Mouse (Mus musculus) liver, embryonic 14.5 days (tissue): ENCODE data around the gene Gm28051. TPM values are rescaled to one million over a fixed set of nuclear protein-coding genes. Genes with fewer than 3 reads are reported as not detected.
A peak's percentile ranks its signal among the peaks of the same experiment; 100 is the strongest.

ENCODE experiments used
- ATAC-seq: fragments of 200-750 bp; cut with Nextera tagmentation; 2 replicates; pipeline ENCODE4 v1.8.0; 2017; ENCODE audit warnings: moderate number of reproducible peaks, mild to moderate bottlenecking, moderate library complexity; ENCODE audit not compliant: insufficient read depth
- DNase-seq, 3 experiments: peaks; one replicate each; pipeline ENCODE4 v3.0.0-alpha.2; 2012 to 2013; ENCODE audit warnings: low read depth in 3 of 3, low spot score in 3 of 3
- H3K27ac ChIP-seq: fragments of 300-500 bp; sonication (generic); 2 replicates; pipeline ENCODE4 v1.5.1; 2014; ENCODE audit warnings: moderate library complexity, mild to moderate bottlenecking, control low read depth, inconsistent platforms
- H3K27me3 ChIP-seq: fragments of 300-500 bp; sonication (generic); 2 replicates; pipeline ENCODE4 v1.6.1; 2014; ENCODE audit warnings: mild to moderate bottlenecking, low read length, moderate library complexity; ENCODE audit not compliant: control insufficient read depth, insufficient read depth
- H3K36me3 ChIP-seq: fragments of 300-500 bp; sonication (generic); replicated peaks from 2 replicates; pipeline ENCODE4 v1.6.1; 2014; ENCODE audit warnings: low read depth; ENCODE audit not compliant: control insufficient read depth, insufficient read depth
- H3K4me1 ChIP-seq, 2 experiments: fragments of 200-500 bp in 1 of 2; fragments of 300-500 bp in 1 of 2; sonication (generic) in 1 of 2; replicated peaks; 2 replicates each; pipeline ENCODE4 v1.6.1; 2012 to 2014; ENCODE audit warnings: antibody characterized with exemption in 1 of 2, inconsistent platforms in 1 of 2, low read length in 1 of 2; ENCODE audit not compliant: control insufficient read depth in 2 of 2, insufficient read depth in 2 of 2
- H3K4me2 ChIP-seq: fragments of 300-500 bp; sonication (generic); 2 replicates; pipeline ENCODE4 v1.6.1; 2014; ENCODE audit warnings: low read depth, mild to moderate bottlenecking, control low read depth, moderate library complexity
- H3K4me3 ChIP-seq, 2 experiments: fragments of 200-500 bp in 1 of 2; fragments of 300-500 bp in 1 of 2; sonication (generic) in 1 of 2; 2 replicates each; pipeline ENCODE4 v1.5.1; 2012 to 2014; ENCODE audit warnings: low read depth in 2 of 2, low read length in 2 of 2, mild to moderate bottlenecking in 2 of 2, control low read depth in 1 of 2, inconsistent platforms in 1 of 2, moderate library complexity in 1 of 2; ENCODE audit not compliant: insufficient read depth in 1 of 2
- H3K9ac ChIP-seq: fragments of 300-500 bp; sonication (generic); replicated peaks from 2 replicates; pipeline ENCODE4 v1.6.1; 2014; ENCODE audit warnings: mild to moderate bottlenecking, control low read depth, moderate library complexity
- H3K9me3 ChIP-seq: fragments of 300-500 bp; sonication (generic); 2 replicates; pipeline ENCODE4 v1.6.1; 2016; ENCODE audit warnings: low read length, mixed read lengths; ENCODE audit not compliant: control insufficient read depth
- CTCF ChIP-seq: IDR thresholded peaks from 2 replicates; pipeline ENCODE4 v1.5.1; 2016; ENCODE audit warnings: antibody characterized with exemption, low read depth, control low read depth
- EP300 ChIP-seq: IDR thresholded peaks from 2 replicates; pipeline ENCODE4 v1.6.1; 2016; ENCODE audit warnings: antibody characterized with exemption, low read depth
- WGBS: fragments of 180-500 bp; shearing (Covaris S2); extraction: QIAGEN DNeasy Blood & Tissue Kit; methylation state at CpG from one replicate; pipeline ENCODE4 v1.1.7; 2014; ENCODE audit not compliant: insufficient replicate concordance; 5-methylcytosine and 5-hydroxymethylcytosine counted together
- polyA plus RNA-seq, 2 experiments: library from polyadenylated mRNA; depleted of rRNA in 1 of 2; stranded (reverse) in 1 of 2; unstranded in 1 of 2; fragments of >200 nt; fragmentation: Nextera tagmentation in 1 of 2; extraction: Ambion mirVana in 1 of 2; gene quantifications; 2 replicates each; pipeline versions ENCODE4 v1.2.1 to v1.2.3; 2012 to 2014

Gene Gm28051
- polyA plus RNA-seq, 2 experiments: not detected

- H3K4me3 ChIP-seq: no peak overlapping the region
- no peaks in the 10 kb centered on the region for H3K27me3 ChIP-seq
- DNase-seq (no peak), ATAC-seq (no peak)
- no peak overlapping the region for H3K9ac ChIP-seq
- H3K9me3 ChIP-seq: no peaks in the 10 kb centered on the region
- H3K4me2 ChIP-seq: no peak overlapping the region
- no peak for TF ChIP-seq EP300
- TF ChIP-seq CTCF: no peak
- no peaks in the 10 kb centered on the region for H3K36me3 ChIP-seq
- 73% methylated on average over 12 of the region's 12 CpGs for WGBS
- peaks cover 0 to 33% of the 10 kb centered on the region in 2 experiments; a peak in 3 of 4 replicates for H3K4me1 ChIP-seq
- no peak overlapping the region for H3K27ac ChIP-seq
Measured at GRCm38 (mm10) chr12:102700453-102700852, 57.1 kb downstream of the Gm28051 start.

- Histone ChIP-seq H3K9me3 (no peaks in the 10 kb centered on the region), H3K4me3 (no peak overlapping the region), H3K9ac (no peak overlapping the region), H3K4me2 (no peak overlapping the region), H3K4me1 (peaks cover 0 to 33% of the 10 kb centered on the region in 2 experiments; a peak in 3 of 4 replicates), H3K27ac (no peak overlapping the region), H3K36me3 (no peaks in the 10 kb centered on the region), H3K27me3 (no peaks in the 10 kb centered on the region)
- ATAC-seq (no peak), DNase-seq (no peak)
- WGBS: 46% methylated on average over 1 of the region's 1 CpGs
- TF ChIP-seq EP300: no peak
- TF ChIP-seq CTCF: no peak
Measured at GRCm38 (mm10) chr12:102699156-102699555, 58.4 kb downstream of the Gm28051 start.

- H3K9ac ChIP-seq: no peak overlapping the region
- H3K4me2 ChIP-seq: no peak overlapping the region
- DNase-seq (no peak), ATAC-seq (peak; percentile 52)
- TF ChIP-seq CTCF (no peak), EP300 (no peak)
- H3K4me3 ChIP-seq: no peak overlapping the region
- H3K9me3 ChIP-seq: no peaks in the 10 kb centered on the region
- peaks cover 0 to 25% of the 10 kb centered on the region in 2 experiments; a peak in 3 of 4 replicates for H3K4me1 ChIP-seq
- H3K27ac ChIP-seq: no peak overlapping the region
- no peaks in the 10 kb centered on the region for H3K36me3 ChIP-seq
- H3K27me3 ChIP-seq: no peaks in the 10 kb centered on the region
- WGBS: 13% methylated on average over 1 of the region's 1 CpGs
Measured at GRCm38 (mm10) chr12:102698089-102698684, 59.4 kb downstream of the Gm28051 start.

GRCm38 (mm10) chr12:102697381-102697780 lies 60.2 kb downstream of the Gm28051 start:
- Histone ChIP-seq H3K27me3 (no peaks in the 10 kb centered on the region), H3K36me3 (no peaks in the 10 kb centered on the region), H3K4me3 (no peak overlapping the region), H3K4me1 (peaks cover 0 to 20% of the 10 kb centered on the region in 2 experiments; a peak in 3 of 4 replicates), H3K9me3 (no peaks in the 10 kb centered on the region), H3K27ac (no peak overlapping the region), H3K9ac (no peak overlapping the region), H3K4me2 (no peak overlapping the region)
- 65% methylated on average over 7 of the region's 7 CpGs for WGBS
- ATAC-seq: no peak
- no peak for DNase-seq
- TF ChIP-seq EP300: no peak
- TF ChIP-seq CTCF: no peak

GRCm38 (mm10) chr12:102696635-102697354 lies 60.8 kb downstream of the Gm28051 start:
- Histone ChIP-seq H3K36me3 (no peaks in the 10 kb centered on the region), H3K27me3 (no peaks in the 10 kb centered on the region), H3K9me3 (no peaks in the 10 kb centered on the region), H3K9ac (no peak overlapping the region), H3K27ac (no peak overlapping the region), H3K4me2 (no peak overlapping the region), H3K4me3 (no peak overlapping the region), H3K4me1 (peaks cover 0 to 20% of the 10 kb centered on the region in 2 experiments; a peak in 3 of 4 replicates)
- no peak for ATAC-seq
- 76% methylated on average over 14 of the region's 14 CpGs for whole genome bisulfite sequencing
- DNase-seq: no peak
- TF ChIP-seq EP300 (no peak), CTCF (no peak)
